Mouse (Mus musculus) kidney, postnatal 14 days (tissue): ENCODE measurements around the gene Gm21775.
"Not testable (repeated sequence)": the region's sequence is repeated elsewhere in the genome, so short reads cannot be mapped to it uniquely, and the experiment has no call there.

ENCODE experiments used
- DNase-seq: peaks from one replicate; pipeline ENCODE4 v3.0.0; 2022; ENCODE audit warnings: mixed read lengths

Gm21775 gene

DNA sequence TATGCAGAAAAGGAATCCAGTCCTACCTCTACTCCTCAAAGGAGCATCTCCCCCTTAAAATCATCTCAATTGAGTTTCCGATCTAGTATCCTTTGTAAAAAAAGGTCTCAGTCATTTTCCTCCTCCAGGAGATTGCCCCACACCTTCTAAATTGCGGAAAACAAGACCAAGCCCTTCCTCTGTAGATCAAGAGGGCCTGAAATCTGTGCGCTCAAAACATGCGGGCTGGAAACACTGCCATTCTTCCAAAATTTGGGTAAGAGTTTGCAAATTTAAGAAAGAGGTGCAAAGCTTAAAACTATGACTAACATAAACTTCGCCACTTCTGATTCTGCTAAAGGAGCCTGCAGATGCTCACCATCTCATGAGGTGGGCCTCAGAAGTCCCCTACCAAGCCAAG, at the start of gene Gm21775:
TSS of gene Gm21775 (plus strand) at position 301 of the 400 bp plus-strand sequence.
- not testable (repeated sequence) for DNase-seq

- DNase-seq: not testable (repeated sequence)
Observed at GRCm38 (mm10) chrY:10535942-10536341, 17.3 kb upstream of the Gm21775 start, which contains the start of gene Gm20737. Gene Gm20737 (minus strand): TSS chrY:10536042.
